Mouse (Mus musculus): ENCODE measurements around the gene D7Ertd443e. TPM values are rescaled to one million over a fixed set of nuclear protein-coding genes. Genes with fewer than 3 reads are reported as not detected.

The D7Ertd443e gene
- not detected in 2 replicates for polyA plus RNA-seq (2012; ENCODE audit: insufficient read depth, low replicate concordance)

GRCm38 (mm10) chr7:134385561-134385960 lies at the start of gene D7Ertd443e:
TSS of gene D7Ertd443e (minus strand) at chr7:134385661.
- TF ChIP-seq GATA1 (IDR thresholded peaks at IDR 0.05; ENCODE audit: borderline replicate concordance, low read length) (no peak), FLI1 (IDR thresholded peaks at IDR 0.05; ENCODE audit: low read length) (no peak)
- Histone ChIP-seq H3K9me3 (no peaks in the 10 kb centered on the region), H3K4me1 (no peaks in the 10 kb centered on the region), H3K27me3 (replicated peaks) (no peaks in the 10 kb centered on the region), H3K4me3 (replicated peaks) (no peak within 1 kb of the TSS), H3K36me3 (replicated peaks; ENCODE audit: low read length) (no peaks in the 10 kb centered on the region)

- Histone ChIP-seq H3K4me3 (replicated peaks) (no peak overlapping the region), H3K4me1 (no peaks in the 10 kb centered on the region), H3K36me3 (replicated peaks; ENCODE audit: low read length) (no peaks in the 10 kb centered on the region), H3K9me3 (peaks cover 3% of the 10 kb centered on the region; the same call in 1 of the 2 replicates), H3K27me3 (replicated peaks) (peaks cover 5% of the 10 kb centered on the region)
- TF ChIP-seq FLI1 (IDR thresholded peaks at IDR 0.05; ENCODE audit: low read length) (no peak), GATA1 (IDR thresholded peaks at IDR 0.05; ENCODE audit: borderline replicate concordance, low read length) (no peak)
Observed at GRCm38 (mm10) chr7:134431681-134432080, 46.2 kb upstream of the D7Ertd443e start.

GRCm38 (mm10) chr7:134428676-134429075 lies 43.2 kb upstream of the D7Ertd443e start:
- Histone ChIP-seq H3K36me3 (replicated peaks; ENCODE audit: low read length) (no peaks in the 10 kb centered on the region), H3K4me1 (no peaks in the 10 kb centered on the region), H3K4me3 (replicated peaks) (no peak overlapping the region), H3K9me3 (peaks cover 3% of the 10 kb centered on the region; the same call in 1 of the 2 replicates), H3K27me3 (replicated peaks) (no peaks in the 10 kb centered on the region)
- TF ChIP-seq FLI1 (IDR thresholded peaks at IDR 0.05; ENCODE audit: low read length) (no peak), GATA1 (IDR thresholded peaks at IDR 0.05; ENCODE audit: borderline replicate concordance, low read length) (no peak)

GRCm38 (mm10) chr7:134415014-134415413 lies 29.6 kb upstream of the D7Ertd443e start:
- peaks cover 2% of the 10 kb centered on the region for H3K27me3 ChIP-seq (replicated peaks)
- TF ChIP-seq GATA1 (IDR thresholded peaks at IDR 0.05; ENCODE audit: borderline replicate concordance, low read length) (no peak), FLI1 (IDR thresholded peaks at IDR 0.05; ENCODE audit: low read length) (no peak)
- H3K9me3 ChIP-seq: no peaks in the 10 kb centered on the region

GRCm38 (mm10) chr7:134414005-134414690 lies 28.7 kb upstream of the D7Ertd443e start:
- peaks cover 2% of the 10 kb centered on the region for H3K27me3 ChIP-seq (replicated peaks)
- H3K36me3 ChIP-seq (replicated peaks; ENCODE audit: low read length): no peaks in the 10 kb centered on the region
- no peaks in the 10 kb centered on the region for H3K4me1 ChIP-seq
- no peaks in the 10 kb centered on the region for H3K9me3 ChIP-seq
- H3K4me3 ChIP-seq (replicated peaks): no peak overlapping the region
- TF ChIP-seq GATA1 (IDR thresholded peaks at IDR 0.05; ENCODE audit: borderline replicate concordance, low read length) (no peak), FLI1 (IDR thresholded peaks at IDR 0.05; ENCODE audit: low read length) (no peak)

More at GRCm38 (mm10) chr7:134415014-134415413, 29.6 kb upstream of the D7Ertd443e start:
- Histone ChIP-seq H3K4me3 (replicated peaks) (no peak overlapping the region), H3K4me1 (no peaks in the 10 kb centered on the region), H3K36me3 (replicated peaks; ENCODE audit: low read length) (no peaks in the 10 kb centered on the region)

GRCm38 (mm10) chr7:134408641-134409040 lies 23.2 kb upstream of the D7Ertd443e start:
- H3K4me1 ChIP-seq: no peaks in the 10 kb centered on the region
- peaks cover 1% of the 10 kb centered on the region for H3K27me3 ChIP-seq (replicated peaks)
- TF ChIP-seq GATA1 (IDR thresholded peaks at IDR 0.05; ENCODE audit: borderline replicate concordance, low read length): no peak
- no peak for TF ChIP-seq FLI1 (IDR thresholded peaks at IDR 0.05; ENCODE audit: low read length)
- H3K36me3 ChIP-seq (replicated peaks; ENCODE audit: low read length): no peaks in the 10 kb centered on the region
- no peak overlapping the region for H3K4me3 ChIP-seq (replicated peaks)
- 0 out of 2 replicates have a peak, but pooled peaks cover 10% of the 10 kb centered on the region for H3K9me3 ChIP-seq

- Histone ChIP-seq H3K4me1 (no peaks in the 10 kb centered on the region), H3K27me3 (replicated peaks) (peaks cover 2% of the 10 kb centered on the region), H3K4me3 (replicated peaks) (no peak overlapping the region), H3K36me3 (replicated peaks; ENCODE audit: low read length) (no peaks in the 10 kb centered on the region), H3K9me3 (no peaks in the 10 kb centered on the region)
- TF ChIP-seq GATA1 (IDR thresholded peaks at IDR 0.05; ENCODE audit: borderline replicate concordance, low read length): no peak
- no peak for TF ChIP-seq FLI1 (IDR thresholded peaks at IDR 0.05; ENCODE audit: low read length)
Observed at GRCm38 (mm10) chr7:134400746-134401145, 15.3 kb upstream of the D7Ertd443e start.

GRCm38 (mm10) chr7:134396769-134397168 lies 11.3 kb upstream of the D7Ertd443e start:
- H3K4me3 ChIP-seq (replicated peaks): no peak overlapping the region
- H3K9me3 ChIP-seq: no peaks in the 10 kb centered on the region
- H3K4me1 ChIP-seq: no peaks in the 10 kb centered on the region
- no peaks in the 10 kb centered on the region for H3K36me3 ChIP-seq (replicated peaks; ENCODE audit: low read length)
- TF ChIP-seq GATA1 (IDR thresholded peaks at IDR 0.05; ENCODE audit: borderline replicate concordance, low read length) (no peak), FLI1 (IDR thresholded peaks at IDR 0.05; ENCODE audit: low read length) (no peak)
- H3K27me3 ChIP-seq (replicated peaks): no peaks in the 10 kb centered on the region

- TF ChIP-seq GATA1 (IDR thresholded peaks at IDR 0.05; ENCODE audit: borderline replicate concordance, low read length) (no peak), FLI1 (IDR thresholded peaks at IDR 0.05; ENCODE audit: low read length) (no peak)
- H3K9me3 ChIP-seq: no peaks in the 10 kb centered on the region
Observed at GRCm38 (mm10) chr7:134382791-134383190, 2.7 kb downstream of the D7Ertd443e start.

GRCm38 (mm10) chr7:134381407-134381861 lies 4.0 kb downstream of the D7Ertd443e start:
- TF ChIP-seq GATA1 (IDR thresholded peaks at IDR 0.05; ENCODE audit: borderline replicate concordance, low read length) (no peak), FLI1 (IDR thresholded peaks at IDR 0.05; ENCODE audit: low read length) (no peak)
- no peaks in the 10 kb centered on the region for H3K27me3 ChIP-seq (replicated peaks)
- H3K36me3 ChIP-seq (replicated peaks; ENCODE audit: low read length): no peaks in the 10 kb centered on the region
- 0 out of 2 replicates have a peak, but pooled peaks cover 2% of the 10 kb centered on the region for H3K9me3 ChIP-seq
- no peak overlapping the region for H3K4me3 ChIP-seq (replicated peaks)
- H3K4me1 ChIP-seq: no peaks in the 10 kb centered on the region

More at GRCm38 (mm10) chr7:134382791-134383190, 2.7 kb downstream of the D7Ertd443e start:
- Histone ChIP-seq H3K4me1 (no peaks in the 10 kb centered on the region), H3K36me3 (replicated peaks; ENCODE audit: low read length) (no peaks in the 10 kb centered on the region), H3K4me3 (replicated peaks) (no peak overlapping the region), H3K27me3 (replicated peaks) (no peaks in the 10 kb centered on the region)
